16 mouse cellular contexts compared by ENCODE assay signal in genomic region chr11:5172861-5173260, GRCm38 (mm10). TPM values are rescaled to one million over a fixed set of nuclear protein-coding genes. Genes with fewer than 3 reads are reported as not detected.
A peak's percentile ranks its signal among the peaks of the same experiment; 100 is the strongest.
DNase-seq lines count a peak whose midpoint lies in the region; ATAC-seq and TF ChIP-seq lines count a peak whose summit lies in the region.
"Had no signal": no experiment of that assay in that cellular context is flagged by ENCODE, and none has a peak within 500 bp of the region (broad histone marks: within the 10 kb centered on the region; RNA-seq: fewer than 3 reads in every experiment).

No protein-coding gene starts in this region.

- no peak overlapping the region for H3K27ac ChIP-seq in forebrain, embryonic 11.5 days (ENCODE audit: low read depth, low read length)
- no peak overlapping the region for H3K27ac ChIP-seq in forebrain, embryonic 13.5 days
- no peak overlapping the region; the same call in 1 of the 2 replicates for H3K27ac ChIP-seq in kidney, postnatal 0 days
- H3K27ac ChIP-seq in liver, embryonic 11.5 days (ENCODE audit: low read depth, low read length), result no peak overlapping the region
- H3K27ac ChIP-seq: hindbrain, postnatal 0 days; limb, embryonic 15.5 days had no signal

- no peaks in the 10 kb centered on the region for H3K9me3 ChIP-seq in forebrain, embryonic 11.5 days (ENCODE audit: control insufficient read depth, low read length)
- no peaks in the 10 kb centered on the region for H3K9me3 ChIP-seq in forebrain, embryonic 13.5 days (replicated peaks)
- no peaks in the 10 kb centered on the region for H3K9me3 ChIP-seq in kidney, postnatal 0 days (replicated peaks; ENCODE audit: low read length)
- H3K9me3 ChIP-seq in liver, embryonic 11.5 days (ENCODE audit: control insufficient read depth, low read length), result no peaks in the 10 kb centered on the region
- H3K9me3 ChIP-seq: heart, embryonic 12.5 days; limb, embryonic 15.5 days had no signal

- H3K79me2 ChIP-seq in C2C12 (ENCODE audit: control insufficient read depth, insufficient read depth), result no peaks in the 10 kb centered on the region

- no peak overlapping the region for H3K4me2 ChIP-seq in forebrain, embryonic 11.5 days (ENCODE audit: low read depth, low read length, severe bottlenecking)
- H3K4me2 ChIP-seq in forebrain, embryonic 13.5 days, result no peak overlapping the region
- H3K4me2 ChIP-seq in kidney, postnatal 0 days (ENCODE audit: low read length), result no peak overlapping the region
- no peak overlapping the region for H3K4me2 ChIP-seq in liver, embryonic 11.5 days
- H3K4me2 ChIP-seq: heart, embryonic 12.5 days; limb, embryonic 15.5 days had no signal

- 0 out of 2 replicates have a peak, but pooled peaks have one; percentile 21 for ATAC-seq in forebrain, embryonic 11.5 days (replicated peaks; ENCODE audit: low FRiP score)
- no peak for ATAC-seq in forebrain, embryonic 13.5 days
- ATAC-seq in kidney, postnatal 0 days (replicated peaks; ENCODE audit: low FRiP score, low read depth), result 0 out of 2 replicates have a peak, but pooled peaks have one; percentile 33
- no peak for ATAC-seq in liver, embryonic 11.5 days (replicated peaks; ENCODE audit: low FRiP score)
- ATAC-seq: forebrain, embryonic 16.5 days; hindbrain, postnatal 0 days; liver, postnatal 0 days had no signal

- no peak for DNase-seq in forebrain, embryonic 11.5 days (ENCODE audit: low spot score)
- DNase-seq in kidney, postnatal 0 days (ENCODE audit: low spot score), result no peak
- no peak for DNase-seq in kidney, postnatal 14 days
- peak; percentile 71 for DNase-seq in brain, adult 2 months (ENCODE audit: low read depth, low spot score)
- DNase-seq in liver, embryonic 11.5 days (ENCODE audit: low spot score), result no peak
- DNase-seq in thymus, adult 18-20 months, result no peak
- DNase-seq: cerebellum, adult 9-10 months; heart, postnatal 36 days; kidney, postnatal 4 days; liver, postnatal 0 days had no signal

- no peak overlapping the region for H3K4me3 ChIP-seq in forebrain, embryonic 11.5 days (ENCODE audit: low read depth, low read length)
- no peak overlapping the region for H3K4me3 ChIP-seq in forebrain, embryonic 13.5 days
- H3K4me3 ChIP-seq in kidney, postnatal 0 days (replicated peaks; ENCODE audit: low read depth, low read length), result no peak overlapping the region
- H3K4me3 ChIP-seq in C2C12 (ENCODE audit: insufficient read depth, poor library complexity, severe bottlenecking), result no peak overlapping the region
- H3K4me3 ChIP-seq in liver, embryonic 11.5 days (ENCODE audit: low read depth, low read length), result no peak overlapping the region
- H3K4me3 ChIP-seq: heart, embryonic 12.5 days; limb, embryonic 15.5 days had no signal

- no peak overlapping the region for H3ac ChIP-seq in C2C12 (ENCODE audit: control insufficient read depth, insufficient read length, low read depth)

- TF ChIP-seq CTCF in kidney, postnatal 0 days (IDR thresholded peaks at IDR 0.05; ENCODE audit: low read depth), result no peak
- TF ChIP-seq CTCF in C2C12 (IDR thresholded peaks at IDR 0.05; ENCODE audit: control insufficient read depth, insufficient read depth, insufficient read length), result no peak

- H3K4me1 ChIP-seq in forebrain, embryonic 11.5 days (replicated peaks; ENCODE audit: control insufficient read depth, insufficient read depth, low read length), result peaks cover 4% of the 10 kb centered on the region; the same call in 1 of the 2 replicates
- peaks cover 8% of the 10 kb centered on the region for H3K4me1 ChIP-seq in forebrain, embryonic 13.5 days
- H3K4me1 ChIP-seq in kidney, postnatal 0 days (replicated peaks; ENCODE audit: insufficient read depth, low read length), result no peaks in the 10 kb centered on the region
- H3K4me1 ChIP-seq in liver, embryonic 11.5 days (replicated peaks; ENCODE audit: control insufficient read depth, insufficient read depth, low read length), result no peaks in the 10 kb centered on the region

- no peaks in the 10 kb centered on the region for H3K36me3 ChIP-seq in forebrain, embryonic 11.5 days (ENCODE audit: control insufficient read depth, insufficient read depth, low read length)
- H3K36me3 ChIP-seq in forebrain, embryonic 13.5 days (ENCODE audit: poor library complexity, severe bottlenecking), result no peaks in the 10 kb centered on the region
- H3K36me3 ChIP-seq in kidney, postnatal 0 days (ENCODE audit: insufficient read depth, low read length), result no peaks in the 10 kb centered on the region
- H3K36me3 ChIP-seq in C2C12 (ENCODE audit: control insufficient read depth, insufficient read depth), result no peaks in the 10 kb centered on the region
- no peaks in the 10 kb centered on the region for H3K36me3 ChIP-seq in liver, embryonic 11.5 days (ENCODE audit: control insufficient read depth, insufficient read depth, low read length)
- H3K36me3 ChIP-seq: heart, embryonic 12.5 days; limb, embryonic 15.5 days had no signal

- 48% methylated on average over 3 of the region's 3 CpGs for WGBS in forebrain, embryonic 11.5 days
- WGBS in forebrain, embryonic 13.5 days, result 47% methylated on average over 3 of the region's 3 CpGs
- WGBS in kidney, postnatal 0 days, result 45% methylated on average over 3 of the region's 3 CpGs
- 58% methylated on average over 3 of the region's 3 CpGs for WGBS in liver, embryonic 11.5 days

- no peaks in the 10 kb centered on the region for H3K27me3 ChIP-seq in forebrain, embryonic 11.5 days (ENCODE audit: control insufficient read depth, insufficient read depth, low read length)
- H3K27me3 ChIP-seq in forebrain, embryonic 13.5 days, result no peaks in the 10 kb centered on the region
- no peaks in the 10 kb centered on the region for H3K27me3 ChIP-seq in kidney, postnatal 0 days (ENCODE audit: insufficient read depth, low read length)
- no peaks in the 10 kb centered on the region for H3K27me3 ChIP-seq in C2C12 (ENCODE audit: control insufficient read depth, insufficient read depth, insufficient read length)
- H3K27me3 ChIP-seq in liver, embryonic 11.5 days (replicated peaks; ENCODE audit: control insufficient read depth, insufficient read depth, low read length), result no peaks in the 10 kb centered on the region
- H3K27me3 ChIP-seq: heart, embryonic 12.5 days; limb, embryonic 15.5 days had no signal

- H3K9ac ChIP-seq in forebrain, embryonic 11.5 days (ENCODE audit: low read length), result no peak overlapping the region
- no peak overlapping the region for H3K9ac ChIP-seq in forebrain, embryonic 13.5 days
- H3K9ac ChIP-seq in kidney, postnatal 0 days (ENCODE audit: low read depth, low read length), result no peak overlapping the region
- H3K9ac ChIP-seq in liver, embryonic 11.5 days (ENCODE audit: low read depth, low read length), result no peak overlapping the region
- H3K9ac ChIP-seq: heart, embryonic 12.5 days; limb, embryonic 15.5 days; liver, postnatal 0 days had no signal

- no peaks in the 10 kb centered on the region for H3K79me3 ChIP-seq in C2C12 (ENCODE audit: low read depth)

TF ChIP-seq in C2C12, 6 proteins besides CTCF, POLR2A, EP300 and RAD21:
- TF ChIP-seq MAX (IDR thresholded peaks at IDR 0.05) (no peak), USF1 (IDR thresholded peaks at IDR 0.05; ENCODE audit: low read depth) (no peak), CEBPB (IDR thresholded peaks at IDR 0.05; ENCODE audit: low read depth) (no peak), MYOG (IDR thresholded peaks at IDR 0.05; ENCODE audit: control insufficient read depth, extremely low read depth, insufficient read length) (no peak), FOSL1 (IDR thresholded peaks at IDR 0.05; ENCODE audit: insufficient read depth, low read length, poor library complexity, severe bottlenecking) (no peak), MYOD1 (IDR thresholded peaks at IDR 0.05; ENCODE audit: control insufficient read depth, insufficient read length, low read depth) (peak; percentile 33)
TF ChIP-seq in C2C12: peak in this region for 1.

RNA-seq across cellular contexts. Expression of gene Emid1, which starts 20.8 kb away (rescaled TPM):
- 22.2 TPM in 2 replicates for polyA plus RNA-seq in forebrain, embryonic 11.5 days (2014; fragmentation: Nextera tagmentation; extraction: Ambion mirVana)
- polyA plus RNA-seq in forebrain, embryonic 13.5 days (2015; fragmentation: Nextera tagmentation; extraction: Ambion mirVana), result 14.9 and 18.8 TPM in 2 replicates
- 174 and 180 TPM in 2 replicates for polyA plus RNA-seq in kidney, postnatal 0 days (2015; fragmentation: Nextera tagmentation; extraction: Ambion mirVana)
- 0.02 TPM for polyA plus RNA-seq in C2C12 (2012; fragmentation: generic; extraction: Trizol)
- polyA plus RNA-seq in liver, embryonic 11.5 days (2014; fragmentation: Nextera tagmentation; extraction: Ambion mirVana), result 14.6 and 16.5 TPM in 2 replicates

Comparison
In these comparisons a context has a peak if more than half of its experiments do, and no peak if none do; other contexts are left out.
1. ATAC-seq: peak in forebrain, embryonic 11.5 days (single experiment) and kidney, postnatal 0 days (single experiment); none in forebrain, embryonic 13.5 days (single experiment) and liver, embryonic 11.5 days (single experiment).
2. RNA of gene Emid1, which starts 20.8 kb away (polyA plus RNA-seq): 174 to 180 TPM in kidney, postnatal 0 days, 22.2 TPM in forebrain, embryonic 11.5 days, 14.9 to 18.8 TPM in forebrain, embryonic 13.5 days and 14.6 to 16.5 TPM in liver, embryonic 11.5 days; 0.02 TPM in C2C12 (single experiment); every median in the first group is over 10 times any median in the second.